In the genomic region with DNA sequence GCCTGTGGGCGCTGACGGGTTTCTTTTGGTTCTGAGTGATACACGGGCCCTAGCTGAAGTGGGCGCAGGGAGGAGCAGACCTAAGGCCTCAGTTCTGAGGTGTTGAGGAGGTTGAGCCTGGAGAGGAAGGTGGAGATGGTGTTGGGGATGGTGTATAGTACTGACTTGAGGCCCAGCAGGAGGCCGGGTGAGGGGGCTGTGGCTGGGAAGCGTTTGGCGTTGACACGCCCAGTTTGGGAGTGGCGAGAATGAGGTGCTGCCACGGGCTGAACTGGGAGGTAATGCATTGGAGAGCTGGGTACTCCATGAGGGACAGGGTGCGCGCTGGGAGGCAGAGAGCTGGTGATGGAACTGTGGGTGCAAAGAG, we compare ENCODE assay signal across 12 mouse cellular contexts. TPM values are rescaled to one million over a fixed set of nuclear protein-coding genes. Genes with fewer than 3 reads are reported as not detected.
DNase-seq lines count a peak whose midpoint lies in the region; ATAC-seq lines count a peak whose summit lies in the region.
"Had no signal": no experiment of that assay in that cellular context is flagged by ENCODE, and none has a peak within 500 bp of the region (broad histone marks: within the 10 kb centered on the region; RNA-seq: fewer than 3 reads in every experiment).

No protein-coding gene starts in this region.

- 23% methylated on average over 12 of the region's 12 CpGs for WGBS in heart, embryonic 12.5 days
- 37% methylated on average over 12 of the region's 12 CpGs for WGBS in lung, embryonic 15.5 days
- 33% methylated on average over 12 of the region's 12 CpGs for WGBS in intestine, embryonic 15.5 days
- WGBS in stomach, embryonic 14.5 days = 29% methylated on average over 12 of the region's 12 CpGs

- intact Hi-C loops in heart, postnatal 25 days (cut with DNase I) = no loop called here

- H3K4me3 ChIP-seq in heart, embryonic 12.5 days = no peak overlapping the region
- H3K4me3 ChIP-seq in lung, embryonic 15.5 days = no peak overlapping the region
- no peak overlapping the region for H3K4me3 ChIP-seq in intestine, embryonic 15.5 days (replicated peaks)
- no peak overlapping the region for H3K4me3 ChIP-seq in stomach, embryonic 14.5 days (ENCODE audit: low read depth, low read length)
- H3K4me3 ChIP-seq: gastrocnemius, adult 2 months; hindbrain, embryonic 10.5 days had no signal

- peak overlapping the region; percentile 31 for H3K4me2 ChIP-seq in heart, embryonic 12.5 days
- no peak overlapping the region for H3K4me2 ChIP-seq in lung, embryonic 15.5 days
- H3K4me2 ChIP-seq in intestine, embryonic 15.5 days (replicated peaks) = peak overlapping the region; percentile 38
- H3K4me2 ChIP-seq in stomach, embryonic 14.5 days (replicated peaks; ENCODE audit: low read depth, low read length) = 0 out of 2 replicates have a peak overlapping the region, but pooled peaks have one; percentile 10

- no peak for DNase-seq in heart, postnatal 25 days (ENCODE audit: low spot score)
- no peak for DNase-seq in lung, postnatal 14 days
- DNase-seq in thymus, postnatal 14 days = no peak
- no peak for DNase-seq in left cerebral cortex, adult 11 months (ENCODE audit: low spot score)
- DNase-seq: B cell, adult 2 months; cerebellum, adult 8-10 months; gastrocnemius, adult 2 months had no signal

- peaks cover 71% of the 10 kb centered on the region for H3K4me1 ChIP-seq in heart, embryonic 12.5 days (replicated peaks)
- H3K4me1 ChIP-seq in lung, embryonic 15.5 days = peaks cover 33% of the 10 kb centered on the region
- peaks cover 45% of the 10 kb centered on the region for H3K4me1 ChIP-seq in intestine, embryonic 15.5 days (replicated peaks)
- H3K4me1 ChIP-seq in stomach, embryonic 14.5 days (ENCODE audit: control insufficient read depth, insufficient read depth, low read length) = peaks cover 36% of the 10 kb centered on the region

- no peaks in the 10 kb centered on the region for H3K36me3 ChIP-seq in heart, embryonic 12.5 days
- H3K36me3 ChIP-seq in lung, embryonic 15.5 days = no peaks in the 10 kb centered on the region
- no peaks in the 10 kb centered on the region; the same call in 1 of the 2 replicates for H3K36me3 ChIP-seq in intestine, embryonic 15.5 days
- no peaks in the 10 kb centered on the region for H3K36me3 ChIP-seq in stomach, embryonic 14.5 days (ENCODE audit: control insufficient read depth, insufficient read depth, low read length)
- H3K36me3 ChIP-seq: hindbrain, embryonic 10.5 days had no signal

- no peaks in the 10 kb centered on the region for H3K9me3 ChIP-seq in heart, embryonic 12.5 days (replicated peaks)
- H3K9me3 ChIP-seq in lung, embryonic 15.5 days = no peaks in the 10 kb centered on the region
- H3K9me3 ChIP-seq in intestine, embryonic 15.5 days = no peaks in the 10 kb centered on the region
- no peaks in the 10 kb centered on the region for H3K9me3 ChIP-seq in stomach, embryonic 14.5 days (ENCODE audit: control insufficient read depth, low read depth, low read length)
- H3K9me3 ChIP-seq: hindbrain, embryonic 10.5 days had no signal

- no peak overlapping the region for H3K9ac ChIP-seq in heart, embryonic 12.5 days
- H3K9ac ChIP-seq in lung, embryonic 15.5 days = no peak overlapping the region
- 0 out of 2 replicates have a peak overlapping the region, but pooled peaks have one; percentile 17 for H3K9ac ChIP-seq in intestine, embryonic 15.5 days
- H3K9ac ChIP-seq in stomach, embryonic 14.5 days (replicated peaks; ENCODE audit: low read depth, low read length) = no peak overlapping the region

- H3K27me3 ChIP-seq in heart, embryonic 12.5 days (replicated peaks) = no peaks in the 10 kb centered on the region
- no peaks in the 10 kb centered on the region for H3K27me3 ChIP-seq in lung, embryonic 15.5 days
- no peaks in the 10 kb centered on the region for H3K27me3 ChIP-seq in intestine, embryonic 15.5 days (replicated peaks)
- H3K27me3 ChIP-seq in stomach, embryonic 14.5 days (ENCODE audit: control insufficient read depth, insufficient read depth, low read length) = no peaks in the 10 kb centered on the region

- peak overlapping the region; percentile 56 for H3K27ac ChIP-seq in heart, embryonic 12.5 days (ENCODE audit: poor library complexity, severe bottlenecking)
- H3K27ac ChIP-seq in lung, embryonic 15.5 days = peak overlapping the region; percentile 5; the same call in 1 of the 2 replicates
- 0 out of 2 replicates have a peak overlapping the region, but pooled peaks have one; percentile 22 for H3K27ac ChIP-seq in intestine, embryonic 15.5 days
- no peak overlapping the region for H3K27ac ChIP-seq in stomach, embryonic 14.5 days (ENCODE audit: low read length)
- H3K27ac ChIP-seq: hindbrain, embryonic 10.5 days had no signal

- ATAC-seq in heart, embryonic 12.5 days (ENCODE audit: insufficient number of reproducible peaks, low FRiP score) = 0 out of 2 replicates have a peak, but pooled peaks have one; percentile 40
- ATAC-seq in lung, embryonic 15.5 days (ENCODE audit: borderline replicate concordance, extremely low read depth, low FRiP score, low TSS enrichment) = peak; percentile 58; the same call in 1 of the 2 replicates
- peak; percentile 86 for ATAC-seq in intestine, embryonic 15.5 days
- peak; percentile 26; the same call in 1 of the 2 replicates for ATAC-seq in stomach, embryonic 14.5 days (ENCODE audit: insufficient number of reproducible peaks, insufficient read depth, low FRiP score, low read depth)

RNA-seq across cellular contexts. Expression of a gene that starts 19.9 kb away (rescaled TPM):
- polyA plus RNA-seq in heart, embryonic 12.5 days (2016; fragmentation: Nextera tagmentation; extraction: Ambion mirVana) = 139 and 142 TPM in 2 replicates
- 10 to 100 TPM; 85.3 to 95.1 TPM for total RNA-seq in heart, postnatal 25 days (2021)
- polyA plus RNA-seq in lung, embryonic 15.5 days (2015; fragmentation: Nextera tagmentation; extraction: Ambion mirVana) = 144 and 151 TPM in 2 replicates
- polyA plus RNA-seq in intestine, embryonic 15.5 days (2015; fragmentation: Nextera tagmentation; extraction: Ambion mirVana) = 114 and 120 TPM in 2 replicates
- 77.9 and 83.1 TPM in 2 replicates for polyA plus RNA-seq in stomach, embryonic 14.5 days (2014; fragmentation: Nextera tagmentation; extraction: Ambion mirVana)

Comparison
In these comparisons a context has a peak if more than half of its experiments do, and no peak if none do; other contexts are left out.
1. ATAC-seq: peak in every context shown above with its lines; median percentile 86 in intestine, embryonic 15.5 days; 58 in lung, embryonic 15.5 days; 40 in heart, embryonic 12.5 days; 26 in stomach, embryonic 14.5 days.